Mouse (Mus musculus) left cerebral cortex, postnatal 36 days (tissue): ENCODE measurements around the gene Apex2. TPM values are rescaled to one million over a fixed set of nuclear protein-coding genes. Genes with fewer than 3 reads are reported as not detected.
"Not testable (repeated sequence)": the region's sequence is repeated elsewhere in the genome, so short reads cannot be mapped to it uniquely, and the experiment has no call there.

ENCODE experiments used
- DNase-seq, 2 experiments: peaks; one replicate each; pipeline ENCODE4 v3.0.0; 2021 to 2022; ENCODE audit warnings: low spot score in 2 of 2, mixed read lengths in 1 of 2
- intact Hi-C: fragments of 180-260 bp; cut with DNase I; formaldehyde crosslinking; loops from one replicate; pipeline ENCODE4 v1.15.1; 2025
- microRNA-seq: library from miRNA; unstranded; fragments of <30 nt; microRNA quantifications from one replicate; pipeline ENCODE4 v1.2.0, GENCODE M21; 2022
- total RNA-seq, 2 experiments: library from RNA; stranded (reverse); gene quantifications; 2 replicates each; pipeline ENCODE4 v1.2.3; 2021

Apex2 gene
- total RNA-seq, 2 experiments from 2014 or later, result 8.6 to 19.2 TPM

DNA sequence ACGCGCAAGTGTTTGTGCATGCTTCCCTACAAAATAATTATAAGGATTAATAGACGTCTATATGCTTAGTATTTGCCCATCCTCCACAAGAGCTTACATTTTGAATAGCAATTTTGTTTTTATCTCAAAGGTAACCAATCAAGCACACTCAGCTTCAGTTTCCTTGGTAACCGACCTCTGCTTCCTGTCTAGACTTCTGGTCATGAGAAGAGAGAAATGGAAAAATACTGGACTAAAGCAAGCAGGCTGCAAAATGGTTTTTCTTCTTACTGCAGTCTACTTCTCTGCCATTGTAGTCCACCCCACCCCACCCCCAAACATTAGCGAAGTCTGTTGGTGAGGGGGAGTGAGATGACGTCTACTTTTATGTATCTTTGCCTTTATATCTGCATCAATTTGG, 78.4 kb downstream of the Apex2 start:
- DNase-seq, result no peak
- intact Hi-C loops, result loop anchor here (10.0 kb wide), 1 partner anchor 144 kb away; the partner anchor contains the start of gene Tro

DNA sequence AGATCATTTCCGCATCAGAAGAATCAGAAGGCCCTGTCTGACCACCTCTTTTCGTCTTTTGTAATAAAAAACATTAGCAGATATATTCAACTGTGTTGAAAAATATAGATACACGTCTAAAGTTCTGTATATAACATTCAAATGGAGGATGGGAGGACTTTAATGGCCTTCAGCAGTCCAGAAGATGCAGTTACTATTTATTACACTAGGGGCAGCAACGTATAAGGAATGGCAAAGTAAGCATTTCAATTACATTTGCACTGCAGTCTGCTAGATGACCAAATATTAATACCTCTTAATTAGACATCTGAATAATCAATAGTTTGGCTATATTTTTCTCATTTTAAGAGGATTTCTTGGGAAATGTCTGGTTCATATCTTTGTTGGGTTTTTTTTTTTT, 79.0 kb downstream of the Apex2 start:
- intact Hi-C loops, result loop anchor here (10.0 kb wide), 1 partner anchor 144 kb away; the partner anchor contains the start of gene Tro
- no peak for DNase-seq

DNA sequence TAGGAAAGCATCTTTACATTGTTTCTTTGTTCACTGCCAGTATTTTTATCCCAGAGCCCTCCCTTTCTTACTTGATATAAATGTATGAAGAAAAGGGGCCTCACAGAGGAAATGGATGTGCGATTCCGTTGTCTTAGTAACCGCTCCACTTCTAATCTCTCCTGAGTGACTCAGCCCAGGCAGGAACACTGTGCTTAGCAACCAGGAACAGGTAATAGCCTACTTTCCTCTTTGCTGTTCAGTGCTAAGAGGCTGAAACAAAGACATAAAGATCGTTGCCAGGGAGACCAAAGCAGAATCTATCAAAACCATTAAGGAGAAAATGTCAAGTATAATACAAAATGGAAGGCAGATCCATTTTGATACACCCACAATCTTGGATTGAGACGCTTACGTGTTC, 81.0 kb downstream of the Apex2 start:
- no peak for DNase-seq
- intact Hi-C loops, result no loop called here

DNA sequence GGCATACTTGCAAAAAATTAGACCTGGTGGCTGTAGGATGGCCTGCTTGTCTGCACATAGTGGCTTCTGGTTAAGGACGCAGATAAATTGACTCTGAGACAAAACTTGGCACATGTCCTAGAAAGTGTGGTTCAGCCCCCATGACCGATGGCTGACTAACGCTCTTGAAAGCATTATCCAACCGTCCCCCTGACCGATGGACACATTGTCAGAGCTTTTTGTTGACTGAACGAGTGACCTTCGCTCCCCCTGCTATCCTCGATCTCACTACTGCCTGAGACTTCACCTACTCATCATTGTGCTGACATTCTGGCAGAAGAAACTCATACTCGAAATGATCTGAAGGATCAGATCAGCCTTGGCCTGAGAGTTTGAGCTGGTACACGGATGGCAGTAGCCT, 101.9 kb downstream of the Apex2 start:
- DNase-seq, intact Hi-C loops: not testable (repeated sequence)

DNA sequence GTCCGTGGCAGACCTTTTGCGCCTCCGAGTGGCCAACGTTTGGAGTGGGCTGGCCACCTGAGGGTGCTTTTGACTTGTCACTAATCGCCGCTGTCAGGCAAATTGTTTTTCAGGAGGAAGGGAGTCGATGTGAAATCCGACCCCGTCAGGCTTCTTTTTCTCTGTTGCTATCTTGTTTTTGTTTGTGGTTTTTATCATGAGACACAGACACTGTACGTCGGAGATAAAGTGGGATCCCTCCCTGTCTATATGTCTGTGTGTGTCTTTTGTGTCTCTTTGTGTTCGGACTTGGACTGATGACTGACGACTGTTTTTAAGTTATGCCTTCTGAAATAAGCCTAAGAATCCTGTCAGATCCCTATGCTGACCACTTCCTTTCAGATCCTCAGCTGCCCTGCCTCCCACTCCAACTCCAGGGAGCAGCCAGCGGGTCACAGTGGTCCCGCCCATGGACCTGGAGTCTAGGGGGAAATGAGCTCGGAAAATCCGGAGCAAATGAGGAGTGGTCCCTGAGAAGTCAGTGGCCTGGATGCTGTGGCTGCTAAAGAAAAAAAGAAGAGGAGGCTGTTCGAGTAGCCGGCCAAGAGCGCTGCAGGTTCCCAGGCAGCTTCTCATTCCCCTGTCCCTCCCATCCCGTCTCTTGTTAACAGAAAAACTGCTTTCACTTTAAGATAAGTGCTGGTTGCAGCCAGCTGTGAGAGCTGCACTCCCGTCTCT, 103.2 kb downstream of the Apex2 start:
- intact Hi-C loops, DNase-seq: not testable (repeated sequence)

DNA sequence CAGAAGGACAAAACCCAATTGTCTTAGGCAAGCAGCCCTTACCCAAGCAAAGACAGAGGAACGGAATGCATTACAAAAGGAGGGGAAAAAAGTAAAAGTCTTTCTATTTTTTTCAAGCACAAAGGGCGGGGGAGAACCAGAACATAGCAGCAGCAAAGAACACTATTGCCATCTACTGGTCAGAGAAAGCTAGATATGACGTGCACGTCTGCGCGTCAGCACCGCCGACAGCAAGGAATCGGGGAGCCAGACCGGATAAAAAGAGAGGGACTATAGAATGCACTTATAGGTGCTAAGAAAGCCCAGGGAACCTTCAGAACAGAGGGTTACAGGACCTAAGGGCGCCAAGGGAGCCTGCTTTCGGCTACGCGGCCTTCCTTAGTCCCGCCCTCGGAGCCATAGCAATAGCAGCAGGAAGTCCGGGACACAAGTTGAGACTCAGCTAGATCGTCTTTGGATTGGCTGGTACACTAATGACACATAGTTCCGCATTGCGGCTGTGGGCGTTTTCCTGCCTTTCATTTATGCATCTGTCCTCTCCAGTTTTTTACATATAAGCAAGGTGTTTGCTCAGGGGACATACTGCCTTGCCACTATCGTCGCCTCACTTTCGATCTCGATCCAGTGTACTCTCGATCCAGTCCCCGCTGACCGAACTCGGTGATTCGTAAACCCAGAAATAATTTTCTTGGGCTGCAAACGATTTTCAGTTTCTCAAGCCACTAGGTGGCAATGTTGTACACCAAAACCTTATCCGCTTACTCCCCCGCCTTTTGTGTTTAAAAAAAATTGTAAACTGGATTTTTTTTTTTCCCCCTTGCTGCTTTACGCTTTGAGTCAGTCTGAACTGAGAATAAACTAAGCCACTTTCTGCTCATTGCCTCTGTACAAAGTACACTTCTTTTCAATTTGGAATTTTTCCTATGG, 111.6 kb downstream of the Apex2 start:
- peak; percentile 78 to 90 for DNase-seq
- intact Hi-C loops, result loop anchor here (2.0 kb wide), 1 partner anchor 19 kb away; the partner anchor contains the start of gene Tmem29

DNA sequence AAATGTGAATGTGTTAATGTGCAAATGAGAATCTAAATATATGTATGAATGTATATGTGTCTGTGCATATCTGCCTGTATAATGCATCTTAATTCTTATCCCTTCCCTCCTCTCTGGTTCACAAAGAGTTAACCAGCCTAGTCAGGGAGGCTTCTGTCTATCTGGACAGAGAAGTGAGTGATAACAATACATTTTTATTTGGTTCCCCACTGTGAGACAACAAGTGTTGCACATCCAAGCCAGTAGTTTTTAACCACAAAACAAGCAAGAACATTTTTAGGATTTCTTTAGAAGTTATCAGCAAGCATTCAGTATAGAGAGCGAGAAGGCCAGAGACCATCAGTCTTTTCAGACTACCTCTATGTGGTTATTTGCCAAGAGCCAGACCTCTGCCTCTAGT, 118.3 kb downstream of the Apex2 start:
- intact Hi-C loops, result no loop called here
- DNase-seq, result no peak

Small RNA genes lying within 50 kb of the gene (microRNA-seq; reads per million reads assigned to microRNA genes)
- not detected for gene Mir3620

Other genes starting within 250 kb of the Apex2 start
- 10 to 100 TPM; 35.6 to 45.2 TPM for gene Tmem29, start 130.7 kb downstream of the Apex2 start, total RNA-seq
- gene Alas2, start 42.5 kb downstream of the Apex2 start, total RNA-seq, result 1 to 10 TPM; 5.2 to 6.5 TPM
- 1 to 10 TPM in 1 of 2 experiments, under 1 TPM in 1; 0.52 to 1.7 TPM for gene Pfkfb1, start 1.6 kb downstream of the Apex2 start, total RNA-seq
- gene Tro, start 67.7 kb upstream of the Apex2 start, total RNA-seq, result 100 to 1,000 TPM; 119 to 158 TPM
- 10 to 100 TPM; 36.1 to 49.0 TPM for gene Maged2, start 224.5 kb upstream of the Apex2 start, total RNA-seq